Mouse (Mus musculus) liver, adult 2 months (tissue): ENCODE data around the gene Adgrf3.

Experiments used
- CTCF ChIP-seq: fragments of 200-500 bp; IDR thresholded peaks from 2 replicates; pipeline ENCODE4 v1.5.1; 2011; ENCODE audit warnings: low read depth, low read length, control low read depth
- POLR2A ChIP-seq: fragments of 200-500 bp; IDR thresholded peaks from 2 replicates; pipeline ENCODE4 v1.6.1; 2011; ENCODE audit warnings: low read length, control low read depth; ENCODE audit not compliant: insufficient read depth; ENCODE audit errors: extremely low read depth

DNA sequence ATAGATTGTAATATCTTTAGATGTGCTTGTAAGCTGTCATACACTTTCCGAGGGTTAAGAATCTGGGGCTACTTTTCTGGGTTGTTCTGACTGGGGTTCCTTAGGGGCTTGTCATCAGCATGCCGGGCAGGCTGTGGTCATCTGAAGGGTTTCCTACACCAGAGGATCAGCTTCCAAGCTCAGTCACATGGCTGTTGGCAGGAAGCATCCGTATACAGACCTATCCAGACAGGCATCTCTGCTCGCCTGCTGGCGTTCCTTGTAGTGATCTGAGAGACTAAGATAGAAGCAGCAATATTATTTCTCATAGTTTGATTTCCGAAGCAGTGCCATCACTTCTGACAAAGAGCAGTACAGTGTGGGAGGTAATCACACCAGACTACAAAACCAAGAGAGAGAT, 45.9 kb downstream of the Adgrf3 start:
- TF ChIP-seq CTCF (no peak), POLR2A (no peak)
